Mouse (Mus musculus): ENCODE measurements around the gene Glipr2.

Glipr2 gene

DNA sequence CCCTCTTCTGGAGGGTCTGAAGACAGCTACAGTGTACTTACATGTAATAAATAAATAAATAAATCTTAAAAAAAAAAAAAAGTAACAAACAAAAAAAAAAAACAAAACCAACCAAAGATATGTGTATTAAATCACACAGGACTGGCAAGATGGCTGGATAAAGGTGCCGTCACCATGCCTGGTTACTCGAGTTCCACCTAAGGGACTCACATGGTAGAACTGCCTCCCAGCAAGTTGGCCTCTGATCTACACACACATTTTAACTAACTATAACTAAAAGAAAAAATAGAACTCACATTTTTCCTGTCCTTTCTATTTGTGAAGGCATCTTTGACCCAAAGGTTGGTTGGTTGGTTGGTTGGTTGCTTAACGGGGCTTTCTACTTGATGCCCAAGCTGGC lies 54.6 kb downstream of the Glipr2 start:
- no peak for DNase-seq

- peak; percentile 85 to 91 for DNase-seq
Measured at GRCm38 (mm10) chr4:44012376-44013367, 55.5 kb downstream of the Glipr2 start.

GRCm38 (mm10) chr4:44013391-44014070 lies 56.3 kb downstream of the Glipr2 start:
- DNase-seq: no peak

- DNase-seq: no peak
Measured at GRCm38 (mm10) chr4:44016071-44016470, 58.9 kb downstream of the Glipr2 start.

DNA sequence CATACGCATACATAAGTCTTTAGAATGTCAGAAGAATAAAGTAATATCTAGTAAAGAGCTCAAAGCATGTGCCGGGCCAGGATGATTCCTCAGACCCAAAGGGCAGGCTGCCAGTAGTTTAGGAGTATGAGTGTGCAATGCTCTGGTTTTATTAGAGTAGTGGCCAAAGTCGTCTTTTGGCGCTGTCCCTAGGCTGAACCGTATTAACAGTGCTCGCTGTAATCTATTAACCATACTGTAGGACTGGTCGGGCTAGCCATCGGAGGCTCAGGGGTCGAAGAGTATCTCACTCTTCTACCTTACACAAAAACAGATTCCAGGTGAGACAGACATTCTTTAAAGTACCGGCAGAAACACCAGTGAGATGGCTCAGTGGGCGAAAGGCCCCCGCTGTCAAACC lies 59.6 kb downstream of the Glipr2 start:
- no peak for DNase-seq

DNA sequence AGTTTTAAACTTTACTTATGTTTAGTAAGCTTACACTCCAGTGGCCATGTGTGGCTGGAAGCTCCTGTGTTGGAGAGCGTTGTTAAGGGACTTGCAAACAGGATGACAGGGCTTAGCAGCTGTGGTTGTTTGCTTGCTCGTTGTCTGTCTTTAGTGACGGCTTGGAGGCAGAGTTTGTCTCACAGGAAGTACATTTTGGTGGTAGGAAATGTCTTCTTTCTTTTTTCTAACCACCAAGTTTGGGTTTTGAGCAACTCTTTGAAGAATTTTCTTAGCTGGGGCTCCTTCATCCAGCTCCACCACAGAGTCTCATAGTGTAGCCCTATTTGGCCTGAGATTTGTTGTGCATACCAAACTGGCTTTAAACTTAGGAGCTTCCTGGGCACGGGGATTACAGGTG lies 65.1 kb downstream of the Glipr2 start:
- peak; percentile 23 to 35 for DNase-seq

DNA sequence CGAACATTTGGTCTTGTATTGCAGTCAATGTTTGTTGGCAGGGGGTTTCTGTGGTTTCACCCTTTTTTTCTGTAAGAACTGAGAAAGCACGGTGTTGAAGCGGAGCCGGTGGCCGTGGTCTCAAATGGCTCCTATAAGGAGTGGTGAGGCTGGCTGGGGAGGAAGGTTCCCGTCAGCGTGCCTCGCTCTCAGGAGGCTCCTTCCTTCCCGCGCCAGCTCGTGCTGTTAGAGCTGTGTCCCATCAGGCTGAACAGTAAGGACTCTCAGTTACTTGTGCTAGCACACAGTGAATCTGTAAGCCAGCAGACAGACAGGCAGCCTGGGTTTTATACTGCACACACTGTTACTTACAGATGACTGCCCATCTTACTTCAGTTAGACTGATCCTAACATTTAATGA lies 65.6 kb downstream of the Glipr2 start:
- DNase-seq: peak; percentile 19 to 32

DNA sequence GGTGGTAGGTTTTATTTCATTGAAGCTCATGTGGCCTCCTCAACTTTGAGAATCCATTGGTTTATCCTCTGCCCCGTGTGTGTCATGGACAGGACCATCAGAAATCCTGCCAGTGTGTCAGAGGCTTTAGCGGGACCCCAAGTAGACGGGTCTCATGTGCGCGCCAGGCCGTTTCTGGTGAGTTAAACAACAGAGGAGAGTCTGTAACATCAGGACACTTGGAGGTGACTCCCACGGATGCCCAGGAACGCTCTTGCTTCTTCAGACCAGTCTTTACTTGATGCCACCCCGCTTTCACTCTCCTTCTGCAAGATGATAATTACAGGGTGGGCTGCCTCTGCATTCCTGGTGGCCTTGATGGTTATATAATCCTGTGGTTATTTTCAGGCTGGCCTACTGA lies 66.5 kb downstream of the Glipr2 start:
- DNase-seq: no peak

DNA sequence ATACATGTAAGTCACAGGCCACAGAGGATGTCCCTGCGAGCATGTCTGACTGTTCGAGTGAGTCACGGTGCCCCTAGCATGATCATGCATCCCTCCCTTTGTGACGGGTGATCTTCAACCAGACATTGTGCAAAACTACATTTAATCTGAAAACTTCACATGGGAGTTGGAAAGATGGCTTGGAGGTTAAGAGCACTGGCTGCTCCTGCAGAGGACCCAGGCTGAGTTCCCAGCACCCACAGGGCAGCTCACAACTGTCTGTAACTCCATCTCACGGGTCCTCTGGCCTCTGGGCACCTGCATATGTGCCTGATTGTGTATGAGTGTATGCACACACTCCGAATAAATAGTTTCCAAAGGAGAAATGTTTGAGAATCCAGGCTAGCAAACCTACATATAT lies 67.0 kb downstream of the Glipr2 start:
- no peak for DNase-seq

GRCm38 (mm10) chr4:44025570-44025969 lies 68.4 kb downstream of the Glipr2 start:
- DNase-seq: no peak
